Mouse (Mus musculus) lung, postnatal 25 days (tissue): ENCODE measurements around the gene Gprin2.

ENCODE experiments used
- DNase-seq: peaks from one replicate; pipeline ENCODE4 v3.0.0; 2022; ENCODE audit warnings: low spot score

The Gprin2 gene

GRCm38 (mm10) chr14:34201231-34202035 is at the start of gene Gprin2:
Gprin2 (minus strand) TSS chr14:34201653.
- DNase-seq: no peak

GRCm38 (mm10) chr14:34240676-34241075 is 39.2 kb upstream of the Gprin2 start:
- DNase-seq: no peak

- DNase-seq: no peak
Observed at GRCm38 (mm10) chr14:34240263-34240662, 38.8 kb upstream of the Gprin2 start.

- DNase-seq: peak; percentile 83
Observed at GRCm38 (mm10) chr14:34234630-34235380, 33.4 kb upstream of the Gprin2 start.

- DNase-seq: no peak
Observed at GRCm38 (mm10) chr14:34233846-34234245, 32.4 kb upstream of the Gprin2 start.

GRCm38 (mm10) chr14:34232866-34233680 is 31.6 kb upstream of the Gprin2 start:
- no peak for DNase-seq

- DNase-seq: no peak
Observed at GRCm38 (mm10) chr14:34232340-34232739, 30.9 kb upstream of the Gprin2 start.

- no peak for DNase-seq
Observed at GRCm38 (mm10) chr14:34228830-34229506, 27.5 kb upstream of the Gprin2 start.

- DNase-seq: no peak
Observed at GRCm38 (mm10) chr14:34227981-34228380, 26.5 kb upstream of the Gprin2 start.

- DNase-seq: no peak
Observed at GRCm38 (mm10) chr14:34226566-34226965, 25.1 kb upstream of the Gprin2 start.

- DNase-seq: no peak
Observed at GRCm38 (mm10) chr14:34225986-34226385, 24.5 kb upstream of the Gprin2 start.

- peak; percentile 74 for DNase-seq
Observed at GRCm38 (mm10) chr14:34223362-34223898, 22.0 kb upstream of the Gprin2 start.

GRCm38 (mm10) chr14:34221416-34222077 is 20.1 kb upstream of the Gprin2 start:
- DNase-seq: no peak

- no peak for DNase-seq
Observed at GRCm38 (mm10) chr14:34220426-34220825, 19.0 kb upstream of the Gprin2 start.

GRCm38 (mm10) chr14:34219786-34220198 is 18.3 kb upstream of the Gprin2 start:
- DNase-seq: no peak

GRCm38 (mm10) chr14:34219295-34219694 is 17.8 kb upstream of the Gprin2 start, which contains the start of gene Syt15:
Syt15 (plus strand) TSS chr14:34219595.
- DNase-seq: no peak

- DNase-seq: peak; percentile 64
Observed at GRCm38 (mm10) chr14:34215451-34216127, 14.1 kb upstream of the Gprin2 start.

- DNase-seq: no peak
Observed at GRCm38 (mm10) chr14:34209942-34210341, 8.5 kb upstream of the Gprin2 start.

- no peak for DNase-seq
Observed at GRCm38 (mm10) chr14:34209080-34209479, 7.6 kb upstream of the Gprin2 start.

GRCm38 (mm10) chr14:34208651-34209050 is 7.2 kb upstream of the Gprin2 start:
- peak; percentile 45 for DNase-seq
